Mouse (Mus musculus) forebrain, embryonic 13.5 days (tissue): ENCODE data around the gene Coro1b. TPM values are rescaled to one million over a fixed set of nuclear protein-coding genes. Genes with fewer than 3 reads are reported as not detected.

Experiments
- ATAC-seq: fragments of 200-750 bp; cut with Nextera tagmentation; 2 replicates; pipeline ENCODE4 v1.8.0; 2017
- H3K27ac ChIP-seq: fragments of 300-500 bp; sonication (generic); 2 replicates; pipeline ENCODE4 v1.5.1; 2015; ENCODE audit warnings: inconsistent platforms, mild to moderate bottlenecking, moderate library complexity
- H3K27me3 ChIP-seq: fragments of 300-500 bp; sonication (generic); 2 replicates; pipeline ENCODE4 v1.6.1; 2015; ENCODE audit warnings: mild to moderate bottlenecking, inconsistent platforms
- H3K36me3 ChIP-seq: fragments of 300-500 bp; sonication (generic); 2 replicates; pipeline ENCODE4 v1.6.1; 2015; ENCODE audit warnings: mild to moderate bottlenecking, inconsistent platforms; ENCODE audit not compliant: poor library complexity, severe bottlenecking
- H3K4me1 ChIP-seq: fragments of 300-500 bp; sonication (generic); 2 replicates; pipeline ENCODE4 v1.6.1; 2015; ENCODE audit warnings: inconsistent platforms
- H3K4me2 ChIP-seq: fragments of 300-500 bp; sonication (generic); 2 replicates; pipeline ENCODE4 v1.6.1; 2015; ENCODE audit warnings: inconsistent platforms, mild to moderate bottlenecking, moderate library complexity
- H3K4me3 ChIP-seq: fragments of 300-500 bp; sonication (generic); 2 replicates; pipeline ENCODE4 v1.5.1; 2015; ENCODE audit warnings: mild to moderate bottlenecking, inconsistent platforms
- H3K9ac ChIP-seq: fragments of 300-500 bp; sonication (generic); 2 replicates; pipeline ENCODE4 v1.6.1; 2015; ENCODE audit warnings: mild to moderate bottlenecking, inconsistent platforms
- H3K9me3 ChIP-seq: fragments of 300-500 bp; sonication (generic); replicated peaks from 2 replicates; pipeline ENCODE4 v1.6.1; 2016; ENCODE audit warnings: inconsistent platforms
- WGBS: fragments of 180-500 bp; shearing (Covaris S2); methylation state at CpG from one replicate; pipeline ENCODE4 v1.1.7; 2015; 5-methylcytosine and 5-hydroxymethylcytosine counted together
- polyA plus RNA-seq: library from polyadenylated mRNA; unstranded; fragments of >200 nt; fragmentation: Nextera tagmentation; extraction: Ambion mirVana; gene quantifications from 2 replicates; pipeline ENCODE4 v1.2.1, GENCODE M21; 2015

Gene Coro1b
- polyA plus RNA-seq, 1 experiment from 2014 or later = 126 TPM

DNA sequence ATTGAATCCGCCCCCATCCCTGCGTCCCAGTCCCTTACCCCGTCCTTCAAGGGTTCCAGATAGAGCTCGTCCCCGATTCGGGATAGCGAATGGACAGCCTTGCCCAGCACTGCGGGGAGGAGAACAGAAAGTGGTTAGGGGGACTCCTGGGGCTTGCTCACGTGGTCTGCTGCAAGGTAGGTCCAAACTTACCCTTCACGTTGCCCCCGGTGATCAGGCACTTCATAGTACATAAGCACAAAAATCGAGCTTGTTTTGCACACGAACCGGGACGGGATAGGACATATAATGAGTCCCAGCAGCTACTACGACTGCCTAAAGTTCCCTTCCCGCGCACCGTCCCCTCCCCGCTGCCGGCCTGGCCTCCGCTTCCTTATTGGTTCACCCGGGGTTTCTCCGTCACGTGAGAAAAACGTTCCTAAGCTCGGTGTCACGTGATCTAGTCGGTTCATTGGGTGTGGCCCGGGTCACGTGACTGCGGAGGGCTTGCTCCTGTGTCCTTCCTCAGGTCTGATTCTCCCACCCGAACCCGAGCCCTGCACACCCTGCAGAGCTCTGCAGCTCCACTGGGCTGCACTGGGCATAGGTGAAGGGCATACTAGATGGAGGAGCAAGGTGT lies 53.0 kb downstream of the Coro1b start, which contains the start of gene Rad9a:
Gene Rad9a (minus strand): TSS at position 372 of the 619 bp plus-strand sequence.
- Histone ChIP-seq H3K4me3 (peak within 1 kb of the TSS; percentile 58), H3K4me2 (peak within 1 kb of the TSS; percentile 94), H3K9me3 (no peaks in the 10 kb centered on the region), H3K27me3 (peaks cover 23% of the 10 kb centered on the region), H3K9ac (peak within 1 kb of the TSS; percentile 74), H3K27ac (peak within 1 kb of the TSS; percentile 25; the same call in 1 of the 2 replicates), H3K4me1 (peaks cover 25% of the 10 kb centered on the region), H3K36me3 (peaks cover 36% of the 10 kb centered on the region)
- WGBS = under 1% methylated on average over 34 of the region's 34 CpGs
- peak; percentile 87 for ATAC-seq

DNA sequence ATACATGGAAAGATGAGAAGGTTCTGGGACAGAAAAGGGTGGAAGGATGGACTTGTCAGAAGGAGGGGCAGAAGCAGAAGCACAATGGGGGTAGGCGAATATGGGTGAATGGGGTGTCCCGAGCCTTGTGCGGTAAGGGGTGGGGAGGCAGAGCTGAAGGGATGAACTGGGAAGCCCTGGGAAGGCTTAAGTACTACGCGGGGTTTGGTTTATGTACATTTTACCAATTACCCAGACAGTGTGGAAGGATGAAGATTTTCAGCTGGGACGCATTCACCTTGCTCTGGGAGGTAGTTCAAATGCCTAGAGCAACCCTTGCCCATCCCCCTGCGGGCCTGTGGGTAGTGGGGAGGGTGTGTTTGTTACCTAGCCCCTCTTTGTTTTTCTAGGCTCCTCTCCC lies 53.7 kb downstream of the Coro1b start:
- Histone ChIP-seq H3K27me3 (peaks cover 24% of the 10 kb centered on the region), H3K27ac (no peak overlapping the region), H3K4me1 (peaks cover 25% of the 10 kb centered on the region), H3K9me3 (no peaks in the 10 kb centered on the region), H3K4me2 (peak overlapping the region; percentile 94), H3K36me3 (peaks cover 29% of the 10 kb centered on the region), H3K9ac (peak overlapping the region; percentile 74), H3K4me3 (peak overlapping the region; percentile 58)
- ATAC-seq = peak; percentile 26; the same call in 1 of the 2 replicates
- WGBS = 28% methylated on average over 7 of the region's 7 CpGs

DNA sequence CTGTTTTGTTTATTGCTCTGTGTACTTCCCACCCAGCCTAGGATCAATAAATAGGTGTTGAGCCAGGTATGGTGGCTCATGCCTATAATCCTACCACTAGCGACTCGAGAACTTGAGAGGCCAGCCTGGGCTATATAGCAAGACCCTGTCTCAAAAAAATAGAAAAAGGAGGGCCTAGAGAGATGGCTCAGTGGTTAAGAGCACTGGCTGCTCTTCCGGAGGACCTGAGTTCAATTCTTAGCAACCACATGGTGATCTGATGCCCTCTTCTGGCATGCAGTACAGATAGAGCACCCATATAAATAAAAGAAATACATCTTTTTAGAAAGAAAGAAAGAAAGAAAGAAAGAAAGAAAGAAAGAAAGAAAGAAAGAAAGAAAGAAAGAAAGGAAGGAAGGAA lies 54.7 kb downstream of the Coro1b start:
- H3K9me3 ChIP-seq = no peaks in the 10 kb centered on the region
- H3K27ac ChIP-seq = no peak overlapping the region
- H3K4me2 ChIP-seq = no peak overlapping the region
- peaks cover 24% of the 10 kb centered on the region for H3K27me3 ChIP-seq
- ATAC-seq = no peak
- H3K9ac ChIP-seq = no peak overlapping the region
- H3K4me3 ChIP-seq = no peak overlapping the region
- peaks cover 19% of the 10 kb centered on the region for H3K36me3 ChIP-seq
- peaks cover 25% of the 10 kb centered on the region for H3K4me1 ChIP-seq
- 60% methylated on average over 3 of the region's 3 CpGs for WGBS

Other genes starting within 250 kb of the Coro1b start
- gene Tcirg1, start 241.5 kb upstream of the Coro1b start, polyA plus RNA-seq = 10.4 and 11.3 TPM in 2 replicates
- 197 and 208 TPM in 2 replicates for gene Ndufs8, start 235.8 kb upstream of the Coro1b start, polyA plus RNA-seq
- 1.1 TPM in 2 replicates for gene Aldh3b1, start 218.8 kb upstream of the Coro1b start, polyA plus RNA-seq
- gene Unc93b1, start 213.4 kb upstream of the Coro1b start, polyA plus RNA-seq = 3.8 and 5.3 TPM in 2 replicates
- gene Aldh3b3, start 190.0 kb upstream of the Coro1b start, polyA plus RNA-seq = not detected in 2 replicates
- gene Aldh3b2, start 176.3 kb upstream of the Coro1b start, polyA plus RNA-seq = 0.15 TPM in 1 of 2 replicates, not detected in the other
- gene Acy3, start 162.0 kb upstream of the Coro1b start, polyA plus RNA-seq = 0.68 and 1.4 TPM in 2 replicates
- not detected in 2 replicates for gene Tbx10, start 155.9 kb upstream of the Coro1b start, polyA plus RNA-seq
- gene Nudt8, start 148.0 kb upstream of the Coro1b start, polyA plus RNA-seq = 25.8 and 28.2 TPM in 2 replicates
- 5.4 and 5.7 TPM in 2 replicates for gene Gm49405, start 148.0 kb upstream of the Coro1b start, polyA plus RNA-seq
- gene Doc2g, start 145.3 kb upstream of the Coro1b start, polyA plus RNA-seq = 5.5 and 5.7 TPM in 2 replicates
- gene Ndufv1, start 135.8 kb upstream of the Coro1b start, polyA plus RNA-seq = 202 and 216 TPM in 2 replicates
- 390 and 392 TPM in 2 replicates for gene Gstp1, start 110.6 kb upstream of the Coro1b start, polyA plus RNA-seq
- 1.0 and 2.5 TPM in 2 replicates for gene Gstp2, start 102.6 kb upstream of the Coro1b start, polyA plus RNA-seq
- not detected in 2 replicates for gene Gstp3, start 89.0 kb upstream of the Coro1b start, polyA plus RNA-seq
- gene Cabp2, start 67.0 kb upstream of the Coro1b start, polyA plus RNA-seq = not detected in 2 replicates
- 77.4 and 80.3 TPM in 2 replicates for gene Cdk2ap2, start 51.4 kb upstream of the Coro1b start, polyA plus RNA-seq
- 21.1 and 32.0 TPM in 2 replicates for gene Pitpnm1, start 48.6 kb upstream of the Coro1b start, polyA plus RNA-seq
- gene Aip, start 22.8 kb upstream of the Coro1b start, polyA plus RNA-seq = 73.7 and 75.9 TPM in 2 replicates
- gene Gpr152, start 8.8 kb upstream of the Coro1b start, polyA plus RNA-seq = 0.04 TPM in 1 of 2 replicates, not detected in the other
- gene Cabp4, start 4.6 kb upstream of the Coro1b start, polyA plus RNA-seq = 0.09 and 0.13 TPM in 2 replicates
- gene Ptprcap, start 5.0 kb downstream of the Coro1b start, polyA plus RNA-seq = 0.33 and 0.65 TPM in 2 replicates
- gene Rps6kb2, start 14.7 kb downstream of the Coro1b start, polyA plus RNA-seq = 56.6 and 61.6 TPM in 2 replicates
- gene Carns1, start 26.9 kb downstream of the Coro1b start, polyA plus RNA-seq = 2.4 and 2.5 TPM in 2 replicates
- 0.77 and 0.82 TPM in 2 replicates for gene Tbc1d10c, start 42.7 kb downstream of the Coro1b start, polyA plus RNA-seq
- gene Ppp1ca, start 43.4 kb downstream of the Coro1b start, polyA plus RNA-seq = 664 and 700 TPM in 2 replicates
- 28.9 and 34.7 TPM in 2 replicates for gene Rad9a, start 53.0 kb downstream of the Coro1b start, polyA plus RNA-seq
- 0.63 and 0.76 TPM in 2 replicates for gene Clcf1, start 65.6 kb downstream of the Coro1b start, polyA plus RNA-seq
- not detected in 2 replicates for gene AC109138.7, start 65.7 kb downstream of the Coro1b start, polyA plus RNA-seq
- gene Pold4, start 83.3 kb downstream of the Coro1b start, polyA plus RNA-seq = 13.1 and 14.2 TPM in 2 replicates
- gene Ssh3, start 120.6 kb downstream of the Coro1b start, polyA plus RNA-seq = 3.6 and 4.8 TPM in 2 replicates
- gene Ankrd13d, start 134.5 kb downstream of the Coro1b start, polyA plus RNA-seq = 14.0 and 15.2 TPM in 2 replicates
- gene Grk2, start 157.6 kb downstream of the Coro1b start, polyA plus RNA-seq = 14.4 and 15.6 TPM in 2 replicates
- 38.8 and 43.9 TPM in 2 replicates for gene Kdm2a, start 249.7 kb downstream of the Coro1b start, polyA plus RNA-seq